Mouse (Mus musculus) liver, embryonic 14.5 days (tissue): ENCODE measurements around the gene Polr3gl.

Experiments used
- CTCF ChIP-seq: IDR thresholded peaks from 2 replicates; pipeline ENCODE4 v1.5.1; 2016; ENCODE audit warnings: antibody characterized with exemption, low read depth, control low read depth
- EP300 ChIP-seq: IDR thresholded peaks from 2 replicates; pipeline ENCODE4 v1.6.1; 2016; ENCODE audit warnings: antibody characterized with exemption, low read depth

DNA sequence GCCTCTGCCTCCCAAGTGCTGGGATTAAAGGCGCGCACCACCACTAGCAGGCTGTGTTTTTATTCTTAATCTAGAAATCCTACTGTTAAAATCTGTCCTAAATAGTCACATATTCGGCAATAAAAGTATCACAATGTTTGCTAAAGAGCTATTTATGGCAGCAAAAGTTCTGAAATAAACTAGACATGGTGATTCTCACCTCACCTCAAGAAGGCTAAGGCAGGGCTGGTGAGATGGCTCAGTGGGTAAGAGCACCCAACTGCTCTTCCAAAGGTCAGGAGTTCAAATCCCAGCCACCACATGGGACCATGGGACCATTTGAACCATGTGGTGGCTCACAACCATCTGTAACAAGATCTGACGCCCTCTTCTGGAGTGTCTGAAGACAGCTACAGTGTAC is 3.3 kb downstream of the Polr3gl start:
- TF ChIP-seq CTCF = no peak
- no peak for TF ChIP-seq EP300
